Mouse (Mus musculus) embryonic fibroblast, embryonic 13.5 days (primary cell): ENCODE measurements around the gene Capn15. TPM values are rescaled to one million over a fixed set of nuclear protein-coding genes. Genes with fewer than 3 reads are reported as not detected.
A peak's percentile ranks its signal among the peaks of the same experiment; 100 is the strongest.

Experiments
- H3K27ac ChIP-seq: 2 replicates; pipeline ENCODE4 v1.5.1; 2012; ENCODE audit warnings: low read length, control low read depth, inconsistent platforms; ENCODE audit not compliant: insufficient read depth
- H3K4me1 ChIP-seq: 2 replicates; pipeline ENCODE4 v1.6.1; 2011; ENCODE audit warnings: low read length; ENCODE audit not compliant: control insufficient read depth, insufficient read depth
- H3K4me3 ChIP-seq: 2 replicates; pipeline ENCODE4 v1.5.1; 2011; ENCODE audit warnings: mild to moderate bottlenecking, control low read depth, low read length; ENCODE audit not compliant: insufficient read depth
- CTCF ChIP-seq: IDR thresholded peaks from 2 replicates; pipeline ENCODE4 v1.5.1; 2011; ENCODE audit warnings: mild to moderate bottlenecking, control low read depth, low read length, moderate library complexity, borderline replicate concordance; ENCODE audit not compliant: insufficient read depth
- POLR2A ChIP-seq: IDR thresholded peaks from 2 replicates; pipeline ENCODE4 v1.6.1; 2011; ENCODE audit warnings: low read depth, mild to moderate bottlenecking, control low read depth, low read length, moderate library complexity
- polyA plus RNA-seq: library from polyadenylated mRNA; stranded (reverse); fragments of >200 nt; gene quantifications from 2 replicates; pipeline ENCODE4 v1.2.4, GENCODE M21; 2011; ENCODE audit warnings: low read depth; ENCODE audit not compliant: missing spikeins, insufficient read length

The Capn15 gene
- polyA plus RNA-seq, 1 experiment, result 10.9 TPM

- no peak overlapping the region for H3K4me3 ChIP-seq
- TF ChIP-seq POLR2A (no peak), CTCF (no peak)
Measured at GRCm38 (mm10) chr17:25947576-25947975, 38.0 kb downstream of the Capn15 start.

GRCm38 (mm10) chr17:25946891-25947290, 38.7 kb downstream of the Capn15 start:
- Histone ChIP-seq H3K4me3 (no peak overlapping the region), H3K4me1 (no peaks in the 10 kb centered on the region), H3K27ac (no peak overlapping the region)
- TF ChIP-seq CTCF (no peak), POLR2A (no peak)

More at GRCm38 (mm10) chr17:25947576-25947975, 38.0 kb downstream of the Capn15 start:
- H3K4me1 ChIP-seq, result no peaks in the 10 kb centered on the region
- no peak overlapping the region for H3K27ac ChIP-seq

GRCm38 (mm10) chr17:25946349-25946748, 39.2 kb downstream of the Capn15 start:
- Histone ChIP-seq H3K4me3 (no peak overlapping the region), H3K27ac (no peak overlapping the region), H3K4me1 (no peaks in the 10 kb centered on the region)
- TF ChIP-seq CTCF (no peak), POLR2A (no peak)

- Histone ChIP-seq H3K27ac (no peak overlapping the region), H3K4me3 (no peak overlapping the region), H3K4me1 (peaks cover 3% of the 10 kb centered on the region; the same call in 1 of the 2 replicates)
- TF ChIP-seq CTCF (no peak), POLR2A (no peak)
Measured at GRCm38 (mm10) chr17:25945517-25946155, 40.0 kb downstream of the Capn15 start.

GRCm38 (mm10) chr17:25944366-25945163, 41.0 kb downstream of the Capn15 start, which contains the start of the genes Pigq and Nhlrc4:
Gene Pigq, minus strand, starts transcription at chr17:25944936.
Gene Nhlrc4, minus strand, starts transcription at chr17:25944961.
- H3K4me1 ChIP-seq, result peaks cover 5% of the 10 kb centered on the region; the same call in 1 of the 2 replicates
- no peak for TF ChIP-seq CTCF
- TF ChIP-seq POLR2A, result no peak
- H3K27ac ChIP-seq, result no peak within 1 kb of the TSS
- no peak within 1 kb of the TSS for H3K4me3 ChIP-seq

GRCm38 (mm10) chr17:25943769-25944168, 41.8 kb downstream of the Capn15 start:
- no peak overlapping the region for H3K4me3 ChIP-seq
- peaks cover 5% of the 10 kb centered on the region; the same call in 1 of the 2 replicates for H3K4me1 ChIP-seq
- TF ChIP-seq CTCF, result no peak
- no peak for TF ChIP-seq POLR2A
- H3K27ac ChIP-seq, result no peak overlapping the region

- Histone ChIP-seq H3K4me3 (no peak overlapping the region), H3K27ac (no peak overlapping the region), H3K4me1 (peaks cover 5% of the 10 kb centered on the region; the same call in 1 of the 2 replicates)
- TF ChIP-seq POLR2A, result no peak
- no peak for TF ChIP-seq CTCF
Measured at GRCm38 (mm10) chr17:25943221-25943620, 42.4 kb downstream of the Capn15 start.

GRCm38 (mm10) chr17:25942597-25943151, 42.9 kb downstream of the Capn15 start:
- Histone ChIP-seq H3K4me3 (no peak overlapping the region), H3K27ac (no peak overlapping the region), H3K4me1 (peaks cover 5% of the 10 kb centered on the region; the same call in 1 of the 2 replicates)
- TF ChIP-seq POLR2A (no peak), CTCF (no peak)

GRCm38 (mm10) chr17:25941511-25942241, 43.9 kb downstream of the Capn15 start:
- H3K4me1 ChIP-seq, result peaks cover 5% of the 10 kb centered on the region; the same call in 1 of the 2 replicates
- peak; percentile 70 for TF ChIP-seq POLR2A
- no peak for TF ChIP-seq CTCF
- peak overlapping the region; percentile 66 for H3K27ac ChIP-seq
- peak overlapping the region; percentile 81 for H3K4me3 ChIP-seq
